Mouse (Mus musculus): Measurements from ENCODE around the gene Myo10.
A peak's percentile ranks its signal among the peaks of the same experiment; 100 is the strongest.

The Myo10 gene

DNA sequence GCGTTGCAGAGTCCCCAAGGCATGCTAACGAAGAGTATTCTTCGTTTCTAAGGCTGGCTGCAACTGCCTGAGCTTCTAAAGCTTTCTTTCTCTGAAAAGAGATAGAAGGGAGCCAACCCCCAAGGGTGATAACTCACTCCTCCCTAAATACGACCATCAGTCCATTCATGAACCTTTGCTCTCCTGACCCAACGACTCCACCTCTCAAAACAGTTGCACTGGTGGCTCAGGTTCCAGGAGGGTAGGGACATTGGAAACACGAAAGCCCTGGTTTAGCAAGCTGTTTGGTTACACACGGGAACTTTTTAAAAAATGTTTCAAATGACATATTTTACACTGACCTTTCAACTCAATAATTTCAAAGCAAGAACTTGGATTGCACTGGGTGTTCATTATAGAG lies 29.5 kb downstream of the Myo10 start:
- DNase-seq (ENCODE audit: low read depth, low spot score), result no peak

DNA sequence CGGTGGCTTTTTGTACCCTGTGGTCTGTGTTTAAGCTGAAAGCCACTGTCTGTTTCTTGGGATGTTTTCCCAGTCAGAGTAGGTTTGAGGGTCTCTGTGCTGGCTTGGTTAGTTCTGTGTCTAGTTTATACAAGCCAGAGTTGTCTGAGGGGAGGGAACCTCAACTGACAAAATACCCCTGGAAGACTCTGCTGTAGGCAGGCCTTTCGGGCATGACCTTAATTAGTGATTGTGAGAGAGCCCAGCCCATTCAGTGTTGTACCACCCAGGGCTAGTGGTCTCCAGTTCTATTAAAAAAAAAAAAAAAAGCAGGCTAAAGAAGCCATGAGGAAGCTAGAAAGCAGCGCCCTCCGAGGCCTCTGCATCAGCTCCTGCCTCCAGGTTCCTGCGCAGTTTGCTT lies 30.0 kb downstream of the Myo10 start:
- no peak for DNase-seq (ENCODE audit: low read depth, low spot score)

DNA sequence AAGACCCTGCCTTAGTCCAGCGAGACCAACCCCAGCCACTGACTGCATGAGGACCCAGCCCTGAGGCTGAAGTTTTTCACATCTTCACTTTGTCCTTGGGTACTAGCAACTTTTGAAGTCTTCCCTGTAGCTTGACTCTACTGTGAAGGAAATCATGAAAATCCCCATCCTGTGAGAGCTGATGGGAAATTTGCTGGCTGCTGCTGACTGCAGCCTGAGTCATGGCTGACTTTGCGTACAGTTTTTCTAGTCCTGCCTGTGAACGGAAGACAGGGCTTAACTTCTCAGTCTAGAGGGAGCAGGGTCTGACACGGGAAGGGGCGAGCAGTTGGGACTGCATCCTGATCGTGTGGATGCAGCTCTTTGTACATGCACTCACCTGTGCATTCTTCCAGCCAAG lies 30.6 kb downstream of the Myo10 start:
- no peak for DNase-seq (ENCODE audit: low read depth, low spot score)

GRCm38 (mm10) chr15:25653680-25654079 lies 31.4 kb downstream of the Myo10 start:
- DNase-seq (ENCODE audit: low read depth, low spot score), result no peak

- no peak for DNase-seq (ENCODE audit: low read depth, low spot score)
These were observed 40.7 kb downstream of the Myo10 start for GRCm38 (mm10) chr15:25662833-25663519.

- peak; percentile 11 for DNase-seq (ENCODE audit: low read depth, low spot score)
These were observed 47.2 kb downstream of the Myo10 start for GRCm38 (mm10) chr15:25669283-25670247.

- peak; percentile 24 for DNase-seq (ENCODE audit: low read depth, low spot score)
These were observed 51.1 kb downstream of the Myo10 start for GRCm38 (mm10) chr15:25673231-25673980.

DNA sequence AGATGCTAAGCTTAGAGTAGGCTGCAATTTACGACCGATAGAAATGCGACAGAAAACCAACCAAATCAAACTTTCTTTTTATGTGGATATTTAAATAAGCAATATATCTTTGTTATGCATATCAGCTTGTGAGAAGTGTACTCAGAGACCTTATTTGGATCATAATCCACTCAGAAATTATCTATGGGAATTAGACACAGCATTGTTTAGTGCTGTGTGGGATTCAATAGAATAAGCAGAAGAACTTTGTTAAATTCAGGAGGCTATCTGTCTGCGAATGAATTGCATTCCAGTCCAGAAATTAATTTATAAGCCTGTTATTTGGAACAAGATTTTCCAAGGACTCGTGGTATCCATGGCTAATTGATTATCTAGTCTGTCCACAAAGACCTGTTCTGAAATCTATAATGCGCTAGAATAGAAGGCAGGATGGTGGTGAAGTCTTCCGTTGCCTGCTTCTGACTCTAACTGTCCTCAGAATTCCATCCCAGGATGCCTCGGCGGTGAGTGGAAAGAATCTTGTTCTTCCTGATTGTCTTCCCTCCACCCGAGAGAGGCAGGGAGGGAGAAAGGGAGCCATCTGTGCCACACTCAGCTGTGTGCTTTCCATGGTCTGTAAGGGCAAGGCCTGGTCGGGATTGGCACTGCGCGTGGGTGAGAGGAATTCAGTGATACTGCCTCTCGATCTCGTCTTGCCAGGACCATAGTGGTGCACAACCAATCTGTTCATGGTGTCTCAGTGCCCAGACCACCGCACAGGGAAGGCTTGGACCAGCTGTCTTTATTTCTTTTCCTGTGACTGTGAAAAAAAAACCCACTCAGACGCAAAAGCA lies 52.0 kb downstream of the Myo10 start:
- DNase-seq (ENCODE audit: low read depth, low spot score), result no peak

GRCm38 (mm10) chr15:25674932-25675250 lies 52.6 kb downstream of the Myo10 start:
- no peak for DNase-seq (ENCODE audit: low read depth, low spot score)

- no peak for DNase-seq (ENCODE audit: low read depth, low spot score)
These were observed 53.0 kb downstream of the Myo10 start for GRCm38 (mm10) chr15:25675359-25675758.

DNA sequence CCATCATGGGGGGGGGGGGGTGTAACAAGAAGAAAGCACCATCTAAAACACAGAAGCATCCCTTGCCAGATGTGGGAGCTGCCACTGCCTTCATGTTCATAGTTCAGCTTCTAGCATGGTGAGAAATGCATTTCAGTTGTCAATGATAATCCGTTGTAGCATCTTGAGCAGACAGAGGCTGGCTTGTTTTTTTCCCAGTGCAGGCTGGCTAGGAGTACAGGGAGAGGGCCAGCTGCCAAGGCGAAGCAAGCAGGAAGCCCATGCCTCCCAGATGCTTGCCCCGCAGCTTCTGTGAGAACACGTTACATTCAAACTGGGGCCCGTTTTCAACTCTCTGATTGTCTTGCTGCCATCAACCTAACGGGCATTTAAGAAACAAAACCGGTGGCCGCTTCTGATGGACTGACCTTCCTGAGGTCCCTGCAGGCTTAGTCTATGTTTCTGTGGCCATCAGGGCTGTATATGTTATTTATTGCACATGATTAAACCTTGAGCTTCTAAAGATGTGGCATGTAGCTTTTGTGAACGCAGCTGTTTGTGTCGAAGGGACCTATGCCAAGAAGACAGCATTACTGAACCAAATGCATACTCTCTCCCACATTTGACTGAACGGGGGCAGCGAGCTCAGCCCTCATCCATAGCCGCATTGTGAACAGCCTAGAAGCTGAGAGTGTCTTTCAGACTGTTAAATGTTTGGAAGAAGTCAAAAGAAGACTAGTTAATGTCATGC lies 53.9 kb downstream of the Myo10 start:
- DNase-seq (ENCODE audit: low read depth, low spot score), result no peak

DNA sequence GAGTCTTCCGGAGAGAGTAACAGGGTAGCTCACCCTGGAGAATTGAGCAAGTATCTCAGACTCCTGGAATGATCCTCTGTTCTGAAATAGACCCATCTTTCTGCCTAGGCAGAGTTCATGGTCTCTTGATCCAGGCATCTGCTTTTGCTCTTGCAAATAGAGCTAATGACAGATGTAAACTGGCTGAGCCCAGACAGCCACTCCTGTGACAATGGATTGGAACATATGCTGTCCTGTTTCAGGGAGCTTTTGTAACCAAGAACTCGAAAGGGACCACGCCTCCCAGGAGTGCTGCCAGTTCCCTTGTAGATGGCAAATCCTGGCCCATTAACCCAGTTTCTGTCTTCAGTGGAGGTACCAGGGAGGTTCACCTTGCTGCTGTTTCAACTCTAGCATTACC lies 56.8 kb downstream of the Myo10 start:
- DNase-seq (ENCODE audit: low read depth, low spot score), result no peak

DNA sequence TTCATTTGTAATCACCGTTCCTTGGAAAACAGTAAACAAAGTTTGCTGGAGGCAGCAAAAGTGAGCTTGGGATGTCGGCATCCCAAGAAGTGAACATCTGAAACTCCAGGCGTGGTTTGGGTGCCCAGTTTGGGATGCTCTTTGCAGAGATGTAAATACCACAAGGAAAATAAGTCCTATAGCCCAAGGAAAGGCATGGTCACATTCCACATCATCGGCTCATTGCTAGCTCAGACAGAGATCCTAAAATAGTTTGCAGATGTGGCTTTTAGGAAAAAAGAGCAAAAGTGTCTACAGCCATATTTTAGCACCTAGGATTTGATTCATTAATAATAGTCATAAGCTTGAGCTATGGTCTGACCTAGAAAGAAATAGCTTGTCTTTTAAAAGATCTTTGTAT lies 57.3 kb downstream of the Myo10 start:
- DNase-seq (ENCODE audit: low read depth, low spot score), result no peak

GRCm38 (mm10) chr15:25680269-25680818 lies 58.0 kb downstream of the Myo10 start:
- no peak for DNase-seq (ENCODE audit: low read depth, low spot score)

DNA sequence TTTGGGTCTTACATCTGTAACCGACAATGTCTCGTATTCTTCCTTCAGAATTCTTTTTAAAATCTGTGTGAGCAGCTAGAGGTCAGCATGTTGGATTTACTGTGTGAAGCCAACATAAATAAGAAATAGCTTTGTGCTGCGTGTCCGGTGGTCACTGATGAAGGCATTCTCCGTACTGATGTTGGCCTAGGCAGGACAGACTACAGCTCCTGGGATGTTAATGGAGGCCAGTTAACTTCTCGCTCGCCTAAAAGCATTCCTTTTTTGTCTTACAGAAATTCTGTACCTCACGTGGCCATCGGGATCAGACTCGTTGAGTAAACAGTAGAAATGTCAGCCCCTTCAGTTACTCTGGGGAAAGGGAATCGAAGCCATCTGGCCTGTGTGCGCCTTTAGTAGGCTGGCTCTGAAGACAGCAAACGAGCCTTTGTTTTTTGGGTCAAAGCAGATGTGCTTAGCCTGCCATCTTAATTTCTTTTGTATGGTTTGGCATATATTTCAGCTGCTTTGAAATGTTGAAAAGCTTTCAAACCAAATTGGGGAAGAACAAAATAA lies 60.7 kb downstream of the Myo10 start:
- no peak for DNase-seq (ENCODE audit: low read depth, low spot score)

GRCm38 (mm10) chr15:25685186-25685585 lies 62.9 kb downstream of the Myo10 start:
- DNase-seq (ENCODE audit: low read depth, low spot score), result no peak

GRCm38 (mm10) chr15:25688424-25689283 lies 66.3 kb downstream of the Myo10 start:
- DNase-seq (ENCODE audit: low read depth, low spot score), result no peak

- DNase-seq (ENCODE audit: low read depth, low spot score), result no peak
These were observed 67.2 kb downstream of the Myo10 start for GRCm38 (mm10) chr15:25689477-25689876.

All from CD4-positive helper T cell, adult 2 months (primary cell).